Mouse (Mus musculus) heart, postnatal 4 days (tissue): ENCODE data around the gene Ncam2. TPM values are rescaled to one million over a fixed set of nuclear protein-coding genes. Genes with fewer than 3 reads are reported as not detected.
A peak's percentile ranks its signal among the peaks of the same experiment; 100 is the strongest.

Experiments
- DNase-seq: peaks from one replicate; pipeline ENCODE4 v3.0.0; 2021
- total RNA-seq, 2 experiments: library from RNA; stranded (reverse); gene quantifications; 2 replicates each; pipeline ENCODE4 v1.2.3; 2021

Ncam2 gene
- total RNA-seq: under 1 TPM; 0.14 to 0.17 TPM

DNA sequence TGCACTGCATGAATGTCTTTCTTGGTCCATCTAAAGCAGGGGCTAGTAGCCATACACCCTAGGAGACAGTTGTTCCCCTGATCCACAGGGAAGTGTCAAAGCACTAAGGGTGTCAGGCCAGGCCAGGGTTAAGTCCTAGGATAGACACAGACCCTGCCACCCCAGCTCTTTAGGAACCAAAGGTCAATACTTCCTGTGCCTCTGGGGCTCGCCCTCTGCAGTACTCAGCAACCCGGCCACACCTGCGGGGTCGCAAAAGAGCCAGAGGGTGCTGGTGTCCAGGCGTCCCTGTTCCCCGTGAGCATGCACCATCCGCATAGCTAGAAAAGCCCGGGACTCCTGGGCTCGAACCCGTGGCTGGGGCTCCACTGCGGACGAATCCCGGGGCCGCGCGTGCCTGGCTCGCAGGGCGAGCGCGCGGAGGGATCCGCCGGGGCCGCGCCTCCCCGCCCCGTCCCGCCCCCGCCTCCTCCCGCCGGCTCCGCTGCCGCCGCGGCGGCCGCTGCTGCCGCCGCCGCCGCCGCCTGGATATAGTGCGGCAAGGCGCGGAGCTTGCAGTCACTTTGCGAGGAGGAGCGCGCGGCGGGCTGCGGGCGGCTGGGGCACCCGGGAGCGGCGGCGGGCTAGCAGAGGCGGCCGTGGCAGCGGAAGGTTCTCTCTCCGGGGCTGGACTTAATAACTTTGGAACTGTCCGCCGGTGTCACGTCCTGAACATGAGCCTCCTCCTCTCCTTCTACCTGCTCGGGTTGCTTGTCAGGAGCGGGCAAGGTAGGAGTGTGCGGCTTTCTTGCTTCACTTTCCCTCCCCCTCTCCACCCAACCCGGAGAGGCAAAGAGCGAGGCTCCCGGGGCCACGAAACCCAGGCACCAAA lies at the start of gene Ncam2:
Gene Ncam2, plus strand, starts transcription at position 497 of the 871 bp plus-strand sequence.
- DNase-seq: peak; percentile 73

DNA sequence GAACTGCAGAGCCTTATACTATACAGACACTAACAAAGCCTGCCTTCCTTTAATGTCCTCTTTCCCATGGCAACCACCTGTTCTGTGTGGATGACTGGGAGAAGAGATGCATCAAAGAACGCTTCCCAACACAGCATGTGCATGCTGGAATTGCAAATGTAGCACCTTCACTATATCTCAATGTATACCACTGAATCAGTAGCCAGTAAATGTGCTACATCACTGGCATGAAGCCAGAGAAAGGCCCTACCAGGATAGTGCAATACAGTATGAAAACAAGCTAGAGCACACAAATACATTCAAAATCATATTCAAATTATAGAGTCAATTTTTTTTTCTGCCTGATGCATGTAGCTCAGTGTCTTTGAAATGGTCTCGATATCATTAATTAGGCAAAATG lies 29.7 kb upstream of the Ncam2 start:
- DNase-seq: no peak

DNA sequence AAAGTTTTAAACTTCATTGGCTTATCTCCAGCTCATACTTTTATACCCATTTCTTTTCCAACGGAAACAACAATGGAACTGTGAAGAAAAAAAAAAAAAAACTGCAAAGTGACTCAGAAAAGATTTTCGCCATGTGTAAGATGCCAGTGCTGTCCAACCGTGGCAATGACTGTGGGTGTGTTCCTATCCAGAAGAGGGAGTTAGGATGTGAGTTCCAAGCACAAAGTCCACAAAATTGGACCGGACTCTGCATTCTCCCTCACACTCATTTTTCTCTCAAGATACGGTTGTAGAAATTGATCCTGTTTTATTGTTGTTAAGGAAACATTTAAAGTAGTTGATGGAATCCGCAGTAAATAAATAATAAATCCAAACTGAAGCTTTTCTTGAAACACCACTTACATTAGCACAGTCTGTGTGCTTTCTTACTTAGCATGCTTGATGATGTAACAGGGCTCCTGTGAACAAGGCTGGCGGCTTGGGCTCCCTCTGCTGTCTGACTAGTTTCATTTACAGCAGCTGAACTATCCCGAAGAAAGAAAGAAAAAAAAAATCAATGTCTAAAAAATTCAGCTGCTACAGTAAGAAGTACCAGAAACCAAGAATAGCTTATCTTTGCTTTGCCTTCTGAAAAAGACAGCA lies 25.1 kb upstream of the Ncam2 start:
- peak; percentile 36 for DNase-seq

DNA sequence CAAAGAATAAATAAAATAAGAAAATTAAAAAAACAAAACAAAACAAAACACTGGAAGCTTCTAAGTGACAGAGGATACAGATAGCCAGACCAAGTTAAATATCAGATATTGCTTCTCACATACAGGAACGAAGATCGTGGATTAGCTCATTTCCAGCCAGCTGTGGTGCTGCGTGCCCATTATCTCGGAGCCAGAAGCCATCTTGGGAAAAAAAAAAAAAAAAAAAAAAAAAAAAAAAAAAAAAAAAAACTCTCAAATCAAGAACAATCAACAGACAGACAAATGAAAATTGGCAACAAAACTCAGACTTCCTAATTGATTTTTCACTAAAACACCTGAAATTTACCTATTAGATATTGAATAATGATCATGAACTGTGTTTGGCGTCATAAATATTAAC lies 20.7 kb upstream of the Ncam2 start:
- DNase-seq: no peak

DNA sequence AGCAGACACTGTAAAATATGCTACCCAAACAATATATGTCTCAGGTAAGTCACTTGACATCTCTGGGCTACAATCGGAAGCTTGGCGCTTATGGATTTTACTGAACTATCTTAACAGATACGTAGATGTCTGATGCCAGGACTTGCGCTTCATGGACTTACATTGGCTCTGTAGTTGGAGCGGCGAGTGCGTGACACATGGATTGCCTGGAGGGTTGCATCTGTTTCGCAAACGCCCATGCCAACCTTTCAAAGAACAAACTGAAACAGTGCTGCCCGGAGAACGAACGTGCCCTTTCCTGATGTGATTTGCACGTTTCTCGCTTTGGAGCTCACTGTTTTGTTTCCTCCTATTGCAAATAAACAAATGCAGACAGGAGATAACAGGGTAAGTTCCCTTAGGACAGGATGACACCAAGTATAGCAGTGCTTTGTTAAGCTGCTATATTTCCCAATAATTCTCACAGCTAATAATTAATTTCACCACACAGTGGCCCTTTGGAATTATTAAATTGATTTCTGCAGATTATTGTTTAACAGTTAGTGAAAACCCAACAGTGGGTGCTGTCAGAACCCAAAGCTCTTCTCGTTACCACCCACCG lies 12.8 kb upstream of the Ncam2 start:
- no peak for DNase-seq

DNA sequence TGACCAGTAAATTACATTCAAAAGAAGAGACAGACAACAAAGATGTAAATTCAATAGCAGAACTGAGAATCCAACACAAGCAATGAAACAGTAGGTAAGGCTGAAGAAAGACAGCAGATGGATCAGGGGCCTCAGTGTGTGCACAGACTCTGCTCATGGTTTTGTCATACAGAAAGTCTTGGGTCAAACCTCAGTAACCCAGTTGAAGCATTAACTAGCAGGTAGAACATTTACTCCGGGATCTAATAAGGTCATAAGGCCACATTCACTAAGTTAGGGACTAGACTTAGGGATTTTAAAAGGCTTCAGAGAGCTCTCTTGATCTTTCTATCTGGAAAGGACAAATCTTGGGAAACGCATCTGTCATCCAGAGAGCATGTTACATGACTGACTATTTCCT lies 8.9 kb upstream of the Ncam2 start:
- no peak for DNase-seq

DNA sequence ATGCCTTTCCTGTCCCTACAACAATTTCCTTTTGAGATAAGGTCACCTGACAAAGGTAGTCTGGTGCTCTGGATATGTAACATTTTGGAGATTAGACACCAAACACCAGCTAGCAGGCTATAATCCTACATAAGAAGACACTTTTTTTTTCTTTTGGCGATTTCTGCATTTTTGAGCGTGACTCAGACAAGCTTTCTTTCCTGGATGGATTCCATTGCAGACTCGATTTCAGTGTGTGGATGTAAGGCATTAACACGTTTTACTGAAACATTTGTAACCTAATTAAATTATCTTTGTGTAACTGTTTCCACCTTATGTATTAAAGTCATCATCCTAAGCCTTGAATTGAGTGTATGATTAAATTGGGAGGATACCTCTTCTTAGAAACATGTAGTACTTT lies 7.9 kb upstream of the Ncam2 start:
- no peak for DNase-seq

DNA sequence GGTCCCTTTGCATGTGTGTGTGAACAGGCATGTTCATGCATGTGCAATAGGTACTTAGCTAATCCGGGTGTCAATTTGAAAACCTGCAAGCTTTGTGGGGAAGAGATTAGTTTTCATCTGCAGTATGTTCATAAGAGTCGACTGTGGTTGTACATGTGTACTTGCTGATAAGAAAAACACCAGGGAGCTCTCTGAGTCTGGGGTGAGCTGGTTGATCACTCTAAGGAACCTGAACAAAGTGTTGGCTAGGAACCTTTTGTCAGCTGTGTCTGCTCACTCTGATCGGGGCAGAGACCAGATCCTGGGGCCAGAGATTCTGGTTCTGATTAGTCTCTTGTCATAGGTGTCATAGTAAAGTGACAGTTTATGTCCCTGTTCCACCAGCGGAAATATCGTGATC lies 1.0 kb upstream of the Ncam2 start:
- DNase-seq: no peak

DNA sequence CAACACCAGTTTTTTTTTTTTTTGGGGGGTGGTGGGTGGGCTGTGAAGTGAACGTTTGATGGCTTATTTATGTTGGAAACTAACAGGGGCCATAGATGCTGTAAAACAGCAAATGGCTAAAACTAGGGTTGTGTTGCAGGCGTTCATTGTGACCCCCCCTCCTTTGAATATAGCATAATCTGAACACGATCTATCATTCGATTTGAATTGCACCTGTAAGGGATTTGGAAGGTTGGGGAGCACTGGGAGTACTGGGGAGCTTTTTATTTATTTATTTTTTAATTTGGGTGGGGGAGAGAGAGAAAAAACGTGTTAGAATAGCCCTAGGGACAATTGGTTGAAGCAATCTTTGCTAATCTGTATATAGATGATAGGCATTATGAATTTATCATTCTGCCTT lies 974 bp downstream of the Ncam2 start:
- DNase-seq: no peak

DNA sequence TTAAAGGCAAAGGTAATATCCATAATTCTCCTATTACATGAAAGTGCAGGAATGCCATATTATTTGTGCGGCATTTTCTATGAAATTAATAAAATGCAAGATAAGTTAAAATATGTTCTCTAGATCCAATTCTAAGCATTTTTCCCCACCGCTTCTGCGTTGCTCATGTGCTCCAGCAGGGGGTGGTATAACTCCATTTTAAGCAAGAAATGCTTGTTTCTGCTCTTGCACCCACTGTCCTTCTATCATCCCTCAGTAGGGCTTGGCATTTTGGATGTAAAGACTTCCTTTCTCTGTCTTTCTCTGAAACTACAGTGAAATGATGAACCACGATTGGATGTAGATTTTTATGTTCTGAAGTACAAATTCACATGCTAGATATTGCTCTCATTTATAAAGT lies 1.5 kb downstream of the Ncam2 start:
- DNase-seq: peak; percentile 46

DNA sequence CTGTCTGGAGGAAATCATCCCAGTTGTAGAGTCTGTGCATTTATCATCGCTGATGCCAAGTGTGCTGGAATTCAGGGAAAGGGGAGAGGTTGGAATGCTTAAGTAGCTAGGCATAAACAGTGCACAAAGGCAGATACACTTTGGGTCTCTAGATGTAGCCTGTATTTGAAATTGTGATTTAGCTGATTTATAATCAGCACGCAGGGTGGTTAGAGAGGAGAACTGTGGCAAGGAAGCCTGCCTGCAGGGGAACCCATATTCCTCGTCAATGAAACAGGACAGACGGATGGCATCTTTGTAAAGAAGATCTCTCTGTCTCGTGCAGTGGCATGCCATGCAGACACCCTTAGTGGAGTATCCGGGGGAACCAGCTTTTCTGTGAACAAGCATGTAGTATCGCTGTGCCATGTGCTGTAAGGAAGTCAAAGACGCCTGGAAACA lies 2.2 kb downstream of the Ncam2 start:
- no peak for DNase-seq

DNA sequence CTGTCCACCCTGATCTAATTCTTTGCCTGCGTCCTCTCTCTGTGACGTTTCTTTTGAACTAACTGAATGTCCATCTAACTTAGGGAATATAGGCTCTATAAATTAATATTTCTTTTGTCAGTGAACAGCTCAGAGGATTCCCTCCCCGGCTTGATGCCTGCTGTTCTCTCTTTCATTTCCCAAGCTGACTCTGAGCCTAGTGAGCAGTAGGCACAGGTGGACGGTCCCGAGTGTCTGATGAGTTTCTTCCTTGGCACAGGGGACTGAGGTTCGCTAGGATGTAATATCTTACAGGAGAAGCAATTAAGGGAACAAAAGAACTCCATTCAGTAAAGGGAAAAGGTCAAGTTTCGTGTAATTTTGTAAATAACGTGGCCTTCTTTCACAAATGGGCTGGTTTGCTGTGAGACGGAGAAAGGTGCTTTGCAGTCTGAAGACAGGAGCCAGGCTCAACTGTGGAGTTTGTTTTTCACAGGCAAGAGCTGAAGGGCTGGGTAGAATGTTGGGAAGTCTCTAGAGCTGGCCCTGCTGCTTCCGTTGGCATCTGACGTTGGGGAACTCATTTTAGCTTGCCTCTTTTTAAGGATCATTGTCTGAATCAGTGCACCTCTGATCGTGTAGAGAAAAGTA lies 4.0 kb downstream of the Ncam2 start:
- DNase-seq: no peak

DNA sequence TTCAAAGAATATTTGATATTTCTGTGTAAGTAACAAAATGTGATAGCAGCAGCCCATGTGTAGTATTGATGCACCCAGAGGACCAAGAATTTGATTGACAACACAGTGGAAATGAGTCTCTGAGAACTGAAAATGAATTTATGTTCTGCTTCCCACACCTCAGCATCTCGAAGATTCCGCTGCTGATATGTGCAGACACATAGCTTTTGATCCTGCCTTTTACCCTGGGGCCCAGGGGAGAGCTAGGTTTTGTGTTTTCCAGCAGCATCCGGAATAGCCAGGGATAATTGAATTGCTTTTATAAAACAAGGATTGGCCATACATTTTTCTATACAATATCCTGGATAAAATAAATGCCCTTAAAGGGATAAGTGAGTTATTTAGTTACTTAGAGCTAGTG lies 20.7 kb downstream of the Ncam2 start:
- no peak for DNase-seq

DNA sequence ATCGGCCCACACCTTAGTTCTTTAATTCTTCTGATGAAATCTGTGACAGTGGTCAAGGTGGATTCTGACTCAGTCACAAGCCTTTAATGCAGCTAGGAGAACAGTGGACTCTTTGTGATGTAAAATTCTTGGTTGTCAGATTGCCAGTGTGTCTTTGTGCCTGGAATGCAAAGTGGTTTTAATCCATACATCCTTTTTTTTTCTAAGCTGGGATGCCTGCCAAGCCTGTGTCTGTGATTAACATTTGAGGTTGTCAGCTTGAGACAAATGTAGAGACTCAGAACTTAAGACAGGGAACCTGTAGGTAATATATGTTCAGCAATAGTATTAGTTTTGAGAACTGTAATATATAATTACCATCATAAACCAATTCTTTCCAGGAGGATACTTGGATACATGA lies 23.3 kb downstream of the Ncam2 start:
- no peak for DNase-seq

DNA sequence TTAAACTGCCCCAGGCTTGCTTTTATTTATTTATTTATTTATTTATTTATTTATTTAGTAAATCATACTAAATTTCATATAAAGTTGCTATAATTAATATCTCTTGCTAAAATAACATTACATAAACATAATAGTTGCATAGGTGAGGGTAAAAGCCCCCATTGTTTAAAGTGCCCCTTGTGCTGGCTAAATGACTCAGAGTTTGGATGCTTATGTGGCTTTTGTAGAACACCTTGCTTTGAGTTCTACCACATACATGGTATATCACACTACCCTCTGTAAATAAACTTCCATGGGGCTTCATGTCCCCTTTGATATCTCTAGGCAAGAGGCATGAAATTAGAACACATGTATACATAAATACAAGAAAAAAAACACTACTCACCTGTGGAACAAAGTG lies 23.8 kb downstream of the Ncam2 start:
- no peak for DNase-seq

DNA sequence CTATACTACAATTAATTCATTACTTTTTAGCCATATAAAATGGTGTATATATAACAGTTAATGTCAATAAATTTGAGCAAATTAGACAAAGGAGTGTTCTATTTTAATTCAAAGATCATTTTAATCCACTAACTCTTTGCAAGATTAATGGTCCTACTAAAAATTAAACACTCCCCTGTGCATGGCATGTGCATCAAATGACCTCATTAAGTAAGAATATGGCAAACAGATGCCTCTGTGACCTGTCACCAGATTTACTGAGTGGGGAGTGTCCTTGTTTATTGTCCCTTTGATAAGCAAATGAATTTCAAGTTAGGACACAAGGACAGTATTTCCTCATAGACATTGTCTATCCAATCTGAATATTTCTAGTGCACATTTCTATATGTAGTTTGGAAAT lies 54.4 kb downstream of the Ncam2 start:
- no peak for DNase-seq

DNA sequence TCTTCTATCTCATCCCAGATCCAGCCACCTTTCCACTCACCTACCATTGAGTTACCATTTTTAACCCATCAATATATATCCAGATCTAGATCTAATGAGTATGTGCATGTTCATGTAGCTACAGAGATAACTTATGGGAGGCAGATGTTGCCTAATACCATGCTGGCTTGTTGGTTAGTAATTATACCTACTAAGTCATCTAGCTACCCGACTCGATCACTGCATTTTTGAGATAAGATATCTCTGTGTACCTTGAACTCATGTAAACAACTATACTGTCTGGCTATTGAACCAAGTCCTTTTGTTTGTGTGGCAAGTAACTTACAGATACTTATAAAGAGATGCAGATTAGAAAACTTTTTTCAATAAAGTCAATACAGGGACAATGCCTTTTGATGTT lies 59.9 kb downstream of the Ncam2 start:
- DNase-seq: no peak

DNA sequence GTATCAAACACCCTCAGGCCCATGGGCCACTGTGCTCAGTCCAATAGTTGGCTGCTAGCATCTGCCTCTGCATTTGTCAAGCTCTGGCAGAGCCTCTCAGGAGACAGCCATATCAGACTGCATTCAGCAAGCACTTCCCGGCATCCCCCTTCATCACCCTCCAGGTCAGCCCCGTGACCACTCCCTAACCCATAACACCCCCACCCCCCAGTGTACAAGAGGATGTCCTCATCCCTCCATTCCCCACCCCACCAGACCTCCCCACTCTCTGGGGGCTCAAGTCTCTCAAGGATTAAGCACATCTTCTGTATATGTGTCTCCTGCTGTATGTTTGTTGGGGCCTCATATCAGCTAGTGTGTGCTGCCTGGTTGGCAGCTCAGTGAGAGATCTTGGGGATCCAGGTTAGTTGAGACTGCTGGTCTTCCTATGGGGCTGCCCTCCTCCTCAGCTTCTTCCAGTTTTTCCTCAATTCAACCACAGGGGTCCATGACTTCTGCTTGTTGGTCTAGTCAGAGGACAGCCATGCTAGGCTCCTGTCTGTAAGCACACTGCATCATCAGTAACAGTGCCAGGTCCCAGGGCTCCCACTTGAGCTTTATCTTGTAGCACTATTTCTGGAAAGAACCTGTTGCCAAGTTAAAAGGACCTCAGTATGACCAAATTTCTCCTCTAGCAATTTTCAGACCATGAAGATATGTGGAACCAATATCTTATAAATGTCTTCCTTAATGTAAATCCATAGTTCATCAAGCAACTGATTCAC lies 73.3 kb downstream of the Ncam2 start:
- DNase-seq: peak; percentile 30

DNA sequence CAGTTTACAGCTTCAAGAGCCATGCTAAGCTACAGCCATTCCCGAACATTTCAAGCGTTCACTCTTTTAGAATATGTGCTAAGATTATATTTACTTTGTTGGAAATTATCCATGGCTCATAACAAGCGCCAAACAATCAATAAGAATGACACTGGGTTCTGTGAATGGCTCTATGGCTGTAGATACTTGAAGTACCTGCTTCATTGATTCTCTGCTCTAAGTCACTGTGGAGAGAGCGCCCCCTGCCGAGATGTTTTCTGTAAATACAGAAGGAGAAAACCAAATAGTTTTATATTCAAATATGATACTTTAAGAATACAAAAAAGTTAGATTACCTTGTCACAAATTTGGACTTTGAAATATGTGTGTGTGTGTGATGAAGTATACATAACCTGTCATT lies 83.7 kb downstream of the Ncam2 start:
- DNase-seq: peak; percentile 62

DNA sequence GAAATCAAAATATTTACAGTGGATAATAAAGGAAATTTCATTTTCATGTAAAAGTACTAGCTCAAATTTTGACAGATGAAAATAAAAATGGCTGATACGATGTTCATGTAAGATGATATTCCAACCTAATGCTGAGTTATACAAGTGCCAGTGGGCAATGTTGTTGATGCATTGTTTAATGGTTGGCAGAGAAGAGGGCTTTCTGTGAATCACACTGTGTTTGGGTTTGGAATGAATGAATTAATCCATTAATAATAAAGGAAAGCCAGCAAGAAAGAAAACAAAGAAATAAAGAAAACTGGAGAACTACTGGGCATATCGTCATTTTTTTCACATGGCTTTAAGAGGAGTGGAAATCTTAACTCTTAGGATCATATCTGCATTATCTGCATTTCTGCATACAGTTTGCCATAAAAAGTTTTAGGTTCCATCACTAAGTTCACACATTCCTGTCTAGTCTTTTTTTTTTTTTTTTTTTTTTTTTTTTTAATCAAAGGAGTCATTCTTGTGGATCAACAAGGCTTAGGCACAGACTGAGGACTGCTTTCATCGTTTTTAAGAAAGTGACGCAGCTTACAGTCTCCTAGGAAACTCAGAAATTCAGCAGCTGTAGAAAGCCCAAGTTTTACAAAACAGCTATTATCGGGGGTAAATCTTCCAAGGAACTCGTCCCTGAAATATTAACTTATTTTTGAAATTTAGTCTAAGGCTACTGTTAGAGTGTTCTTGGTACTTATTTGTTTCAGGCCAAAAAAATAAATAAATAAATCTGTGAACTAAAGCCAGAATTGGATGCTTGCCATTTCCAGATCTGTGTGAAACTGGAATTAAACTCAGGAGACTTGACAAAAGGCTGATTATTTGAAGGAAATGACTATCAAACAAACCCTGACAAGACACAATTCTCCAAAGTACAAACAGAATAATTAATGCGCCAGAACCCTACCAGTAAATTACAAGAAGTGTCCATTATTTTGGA lies 84.7 kb downstream of the Ncam2 start:
- no peak for DNase-seq

DNA sequence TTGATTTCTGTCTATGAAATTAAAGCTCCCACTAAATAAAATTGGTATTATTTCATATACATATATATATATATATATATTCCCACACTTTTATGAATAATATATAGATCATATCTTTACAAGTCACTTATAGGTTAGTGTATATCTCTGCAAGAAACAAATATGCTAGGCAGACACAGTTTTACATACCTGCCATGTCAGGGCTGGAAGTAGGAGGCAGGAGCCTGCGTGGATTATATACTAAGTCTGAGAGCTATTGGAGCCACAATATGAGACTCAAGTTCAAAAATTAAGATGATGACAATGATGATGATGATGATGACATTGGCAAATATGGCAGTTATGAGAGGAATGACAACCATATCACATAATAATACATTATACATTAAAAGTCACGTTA lies 85.4 kb downstream of the Ncam2 start:
- no peak for DNase-seq
